Mouse (Mus musculus) fat pad, adult 2 months (tissue): ENCODE results near the gene Coq3.

ENCODE experiments used
- DNase-seq: peaks from one replicate; pipeline ENCODE4 v3.0.0-alpha.2; 2011; ENCODE audit warnings: low read depth, low spot score; ENCODE audit errors: extremely low read depth

The Coq3 gene

DNA sequence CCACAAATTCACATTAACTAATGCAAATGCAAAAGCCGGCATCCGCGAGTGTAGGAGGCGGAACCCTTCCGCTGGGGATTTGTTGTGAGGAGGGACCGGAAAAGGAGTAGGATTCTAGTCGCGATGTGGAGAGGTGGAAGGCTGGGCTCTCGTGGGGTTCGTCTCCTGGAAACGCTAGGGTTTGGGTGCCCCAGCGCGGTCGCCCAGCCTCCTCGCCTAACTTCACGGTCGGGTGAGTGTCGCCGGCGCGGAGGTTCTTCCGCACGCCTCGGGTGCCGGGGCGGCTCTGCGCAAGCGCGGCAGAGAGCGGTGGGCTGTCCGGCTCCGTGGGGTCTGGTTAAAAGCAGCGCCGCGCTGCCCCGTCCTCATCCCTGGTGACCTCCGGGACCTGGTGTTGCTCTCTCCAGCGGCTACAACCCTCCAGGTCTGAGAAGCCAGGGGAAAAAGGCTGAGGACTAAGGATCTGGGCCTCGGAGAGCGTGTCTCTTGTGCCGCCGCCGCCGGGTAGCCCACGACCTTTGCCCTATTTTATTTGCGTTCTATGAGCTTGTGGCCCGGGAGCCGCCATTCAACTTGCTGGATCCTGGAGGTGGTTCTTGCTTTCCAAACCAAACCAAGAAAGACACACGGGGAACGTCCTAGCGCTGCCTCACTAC lies at the start of gene Coq3:
Gene Coq3 (plus strand): TSS at position 109 of the 656 bp plus-strand sequence.
- no peak for DNase-seq

GRCm38 (mm10) chr4:21832844-21833243 lies 46.6 kb upstream of the Coq3 start:
- no peak for DNase-seq

- peak; percentile 83 for DNase-seq
Measured at GRCm38 (mm10) chr4:21847481-21848286, 31.8 kb upstream of the Coq3 start, which contains the start of gene Pnisr. Gene Pnisr (plus strand): TSS chr4:21847583.

GRCm38 (mm10) chr4:21848287-21848630 lies 31.2 kb upstream of the Coq3 start:
- no peak for DNase-seq

- DNase-seq, result no peak
Measured at GRCm38 (mm10) chr4:21857481-21857880, 22.0 kb upstream of the Coq3 start.

DNA sequence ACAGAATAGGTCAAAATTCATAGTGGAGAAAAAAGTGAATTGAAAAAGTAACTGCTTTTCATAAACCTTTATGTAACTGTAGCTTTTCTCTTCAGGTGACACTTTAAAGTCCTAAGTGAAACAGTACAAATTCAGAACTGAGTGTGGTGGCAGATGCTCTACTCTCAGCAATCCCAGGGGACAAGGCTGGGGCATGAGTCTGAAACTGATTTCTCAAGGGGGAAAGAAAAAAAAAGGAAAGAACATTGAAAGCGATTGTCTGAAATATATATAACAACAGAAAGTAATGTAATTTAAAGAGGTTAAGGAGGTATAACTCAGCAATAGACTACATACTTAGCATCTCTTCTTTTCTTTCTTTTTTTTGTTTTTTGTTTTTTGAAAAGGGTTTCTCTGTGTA lies 14.2 kb upstream of the Coq3 start:
- DNase-seq, result no peak

GRCm38 (mm10) chr4:21878776-21879175 lies 697 bp upstream of the Coq3 start:
- no peak for DNase-seq

- no peak for DNase-seq
Measured at GRCm38 (mm10) chr4:21882806-21883205, 3.3 kb downstream of the Coq3 start.

DNA sequence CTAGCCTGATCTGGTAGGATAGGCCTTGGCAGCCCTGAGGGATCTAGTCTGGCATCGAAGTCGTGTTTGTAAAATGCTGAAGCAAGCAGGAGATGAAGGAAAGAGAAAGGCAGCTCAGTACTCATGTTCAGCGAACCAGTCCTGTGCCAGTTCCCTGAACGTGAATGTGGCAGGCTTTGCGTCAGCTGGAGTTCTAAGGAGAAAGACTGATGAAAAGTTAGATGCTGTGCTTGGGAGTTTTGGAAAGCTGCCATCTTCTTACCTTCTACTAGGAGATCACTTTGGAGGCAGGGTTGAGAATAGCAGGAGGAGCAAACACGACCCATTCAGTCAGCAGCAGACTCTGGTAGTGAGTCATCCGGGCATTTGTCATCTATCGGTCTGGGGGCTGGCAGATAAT lies 6.4 kb downstream of the Coq3 start:
- no peak for DNase-seq

DNA sequence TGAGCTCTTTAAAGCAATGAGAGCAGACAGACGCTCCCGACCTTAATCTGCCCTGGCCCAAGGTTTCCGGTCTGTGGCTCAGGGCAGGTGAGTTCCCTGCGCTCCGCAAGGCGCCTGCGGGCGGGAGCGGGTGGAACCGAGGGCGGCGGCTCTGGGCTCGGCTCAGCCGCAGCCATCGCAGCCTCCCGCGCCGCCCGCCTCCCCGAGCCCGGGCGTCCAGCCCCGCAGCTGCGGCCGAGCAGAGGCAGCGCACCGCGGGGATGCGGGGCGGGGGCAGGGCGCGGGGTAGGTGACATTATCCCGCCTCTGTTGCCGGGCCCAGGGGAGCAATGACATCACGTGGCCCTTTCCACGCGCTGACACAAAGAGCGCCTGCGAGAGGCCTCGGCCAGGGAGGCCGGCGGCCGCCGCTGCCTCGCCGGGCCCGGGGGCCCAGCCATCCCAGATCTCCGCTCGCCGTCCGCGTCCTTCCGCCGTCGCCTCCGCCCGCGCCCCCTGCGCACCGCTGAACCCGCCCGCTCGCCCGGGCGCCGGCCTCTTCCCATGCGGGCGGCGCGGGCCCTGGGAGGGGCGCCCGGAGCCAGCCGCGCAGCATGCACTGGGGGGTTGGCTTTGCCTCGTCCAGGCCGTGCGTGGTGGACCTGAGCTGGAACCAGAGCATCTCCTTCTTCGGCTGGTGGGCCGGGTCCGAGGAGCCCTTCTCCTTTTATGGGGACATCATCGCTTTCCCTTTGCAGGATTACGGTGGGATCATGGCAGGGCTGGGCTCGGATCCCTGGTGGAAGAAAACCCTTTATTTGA lies 51.7 kb downstream of the Coq3 start, which contains the start of gene Faxc:
Gene Faxc (plus strand): TSS at position 359 of the 801 bp plus-strand sequence.
- no peak for DNase-seq

- DNase-seq, result no peak
Measured at GRCm38 (mm10) chr4:21931772-21932630, 52.5 kb downstream of the Coq3 start.

DNA sequence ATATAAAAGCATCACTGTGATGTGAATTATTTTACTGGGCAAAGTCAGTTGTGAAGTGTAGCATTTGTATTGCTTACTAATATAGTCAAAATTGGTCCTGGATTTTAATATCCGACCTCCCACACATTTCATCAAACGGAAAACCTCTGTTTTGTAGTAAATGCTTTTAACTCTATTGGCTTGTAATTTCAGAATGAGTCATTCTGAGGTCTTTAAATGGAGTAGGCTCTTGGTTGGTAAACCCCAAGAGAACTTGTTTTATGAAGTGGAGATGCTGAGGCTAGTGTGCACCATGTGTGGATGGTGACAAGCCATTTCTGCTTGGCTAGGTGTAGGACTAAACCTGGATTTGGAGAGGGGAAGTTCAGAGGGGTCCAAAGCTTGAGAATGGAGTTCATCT lies 55.9 kb downstream of the Coq3 start:
- no peak for DNase-seq

DNA sequence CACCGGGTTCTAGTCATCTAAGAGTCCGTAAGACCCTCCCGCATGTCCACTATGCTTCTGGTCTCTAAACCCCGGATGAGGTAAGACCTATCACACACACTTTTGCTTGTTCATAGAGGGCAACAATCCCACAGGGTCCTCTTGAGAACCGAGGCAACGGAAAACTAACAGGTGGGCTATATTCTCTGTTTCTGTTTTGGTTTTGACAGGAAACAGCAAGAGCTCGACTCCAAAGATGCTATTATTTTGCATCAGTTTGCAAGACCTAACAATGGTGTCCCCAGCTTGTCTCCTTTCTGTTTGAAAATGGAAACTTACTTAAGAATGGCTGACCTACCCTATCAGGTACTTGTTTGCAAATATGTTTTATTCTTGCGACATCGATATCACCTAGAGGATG lies 57.0 kb downstream of the Coq3 start:
- no peak for DNase-seq

GRCm38 (mm10) chr4:21937890-21938289 lies 58.4 kb downstream of the Coq3 start:
- DNase-seq, result no peak

DNA sequence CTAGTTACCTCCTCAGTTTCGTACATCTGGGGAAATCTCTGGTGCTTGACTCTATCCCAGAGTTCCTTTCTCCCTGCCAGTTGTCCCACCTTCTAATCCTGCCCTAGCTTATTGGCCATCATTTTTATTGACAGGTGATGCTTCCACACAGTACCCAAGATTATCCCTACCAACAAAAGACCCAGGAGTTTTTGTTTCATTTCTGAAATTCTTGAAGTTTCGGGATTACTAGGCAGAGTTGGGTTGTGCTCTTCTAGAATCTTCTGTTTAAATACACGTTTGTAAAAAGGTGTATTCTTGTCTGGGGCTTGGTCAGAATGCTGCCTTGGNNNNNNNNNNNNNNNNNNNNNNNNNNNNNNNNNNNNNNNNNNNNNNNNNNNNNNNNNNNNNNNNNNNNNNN lies 65.2 kb downstream of the Coq3 start:
- DNase-seq, result no peak

GRCm38 (mm10) chr4:21951444-21951843 lies 72.0 kb downstream of the Coq3 start:
- DNase-seq, result no peak

DNA sequence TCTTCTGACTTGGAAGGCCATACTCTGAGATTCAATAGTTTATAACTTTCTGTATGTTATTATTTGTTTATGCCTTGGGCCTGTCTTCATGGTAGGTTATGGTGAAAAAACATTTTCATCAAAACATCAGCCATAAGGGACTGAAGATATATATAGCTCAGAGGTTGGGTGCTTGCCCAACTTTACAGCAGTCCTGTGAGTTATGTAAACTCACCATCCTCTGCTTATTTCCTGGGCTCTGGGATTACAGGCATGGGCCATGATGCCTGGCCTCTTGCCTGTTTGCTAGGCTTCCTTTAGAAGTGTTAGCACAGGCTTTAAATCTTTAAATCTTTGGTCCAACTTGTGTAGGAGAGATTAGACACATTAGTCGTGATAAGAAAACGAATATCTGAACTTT lies 72.8 kb downstream of the Coq3 start:
- no peak for DNase-seq

- no peak for DNase-seq
Measured at GRCm38 (mm10) chr4:21957570-21958321, 78.3 kb downstream of the Coq3 start.
